Mouse (Mus musculus): ENCODE measurements at regions not wholly inside any gene's neighbourhood (a gene's known extent, or its start where the extent isn't known, plus 50 kb on each side); places are given as distances from the start of the nearest gene placed in this dataset.

DNA sequence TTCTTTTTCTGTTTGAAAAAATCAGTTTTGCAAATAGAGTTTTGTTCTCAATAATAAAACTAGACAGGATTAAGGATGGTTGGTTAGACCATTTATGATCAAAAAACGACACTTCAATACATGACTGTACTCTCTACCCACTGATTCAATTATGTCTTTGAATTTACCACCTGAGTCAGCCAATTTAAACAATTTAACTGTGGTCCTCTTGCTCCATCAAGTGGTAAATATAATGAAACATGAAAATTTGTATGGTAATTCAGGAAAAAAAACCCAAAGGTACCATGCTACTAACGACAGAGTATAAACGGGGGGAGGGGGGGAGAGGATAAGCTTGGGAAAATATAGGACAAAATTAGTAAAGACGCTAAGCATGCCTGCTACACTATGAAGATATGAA is 341.2 kb downstream of the Cdh9 start:
- TF ChIP-seq CTCF (IDR thresholded peaks at IDR 0.05) (peak; percentile 17; the same call in 1 of the 2 replicates), POLR2A (IDR thresholded peaks at IDR 0.05; ENCODE audit: insufficient read depth, low read depth, low read length) (no peak), EP300 (IDR thresholded peaks at IDR 0.05; ENCODE audit: insufficient read depth, low read depth, low read length) (no peak)
